Mouse (Mus musculus) effector memory CD4-positive, alpha-beta T cell, adult 5 months (primary cell): Measurements from ENCODE around the gene Ugt1a7c. TPM values are rescaled to one million over a fixed set of nuclear protein-coding genes. Genes with fewer than 3 reads are reported as not detected.

Source experiments
- polyA plus RNA-seq: library from polyadenylated mRNA; unstranded; fragments of 100-300 nt; shearing (Covaris generic); gene quantifications from one replicate; pipeline ENCODE4 v1.2.1, GENCODE M21; 2017

Ugt1a7c gene
- polyA plus RNA-seq = not detected

GRCm38 (mm10) chr1:88094941-88095492, at the start of gene Ugt1a7c:
TSS of gene Ugt1a7c (plus strand) at chr1:88095062.

GRCm38 (mm10) chr1:88055088-88055487, 39.8 kb upstream of the Ugt1a7c start, which contains the start of gene Ugt1a10:
TSS of gene Ugt1a10 (plus strand) at chr1:88055388.

GRCm38 (mm10) chr1:88070495-88070894, 24.4 kb upstream of the Ugt1a7c start, which contains the start of gene Ugt1a9:
TSS of gene Ugt1a9 (plus strand) at chr1:88070800.

GRCm38 (mm10) chr1:88087513-88087912, 7.3 kb upstream of the Ugt1a7c start, which contains the start of gene Ugt1a8:
TSS of gene Ugt1a8 (plus strand) at chr1:88087813.

GRCm38 (mm10) chr1:88103019-88103418, 8.2 kb downstream of the Ugt1a7c start, which contains the start of gene Ugt1a6b:
TSS of gene Ugt1a6b (plus strand) at chr1:88103252.

GRCm38 (mm10) chr1:88134457-88135011, 39.7 kb downstream of the Ugt1a7c start, which contains the start of gene Ugt1a6a:
TSS of gene Ugt1a6a (plus strand) at chr1:88134809.

GRCm38 (mm10) chr1:88165711-88166110, 70.8 kb downstream of the Ugt1a7c start, which contains the start of gene Ugt1a5:
TSS of gene Ugt1a5 (plus strand) at chr1:88166012.

GRCm38 (mm10) chr1:88200456-88200855, 105.6 kb downstream of the Ugt1a7c start, which contains the start of gene Ugt1a2:
TSS of gene Ugt1a2 (plus strand) at chr1:88200601.

GRCm38 (mm10) chr1:88205294-88205922, 110.5 kb downstream of the Ugt1a7c start, which contains the start of gene Dnajb3:
TSS of gene Dnajb3 (minus strand) at chr1:88205782.

GRCm38 (mm10) chr1:88211812-88212211, 117.0 kb downstream of the Ugt1a7c start, which contains the start of gene Ugt1a1:
TSS of gene Ugt1a1 (plus strand) at chr1:88211959.

GRCm38 (mm10) chr1:88226670-88227379, 132.0 kb downstream of the Ugt1a7c start, which contains the start of gene Mroh2a:
TSS of gene Mroh2a (plus strand) at chr1:88226986.

Other genes with a start within 250 kb of the Ugt1a7c start
- 108 TPM for gene Dgkd, start 241.8 kb upstream of the Ugt1a7c start, polyA plus RNA-seq
- gene Usp40, start 86.5 kb upstream of the Ugt1a7c start, polyA plus RNA-seq = 12.6 TPM
- not detected for gene Ugt1a10, start 39.7 kb upstream of the Ugt1a7c start, polyA plus RNA-seq
- not detected for gene Ugt1a9, start 24.3 kb upstream of the Ugt1a7c start, polyA plus RNA-seq
- gene Ugt1a8, start 7.2 kb upstream of the Ugt1a7c start, polyA plus RNA-seq = not detected
- not detected for gene Ugt1a6b, start 8.2 kb downstream of the Ugt1a7c start, polyA plus RNA-seq
- 0.52 TPM for gene Ugt1a6a, start 39.7 kb downstream of the Ugt1a7c start, polyA plus RNA-seq
- not detected for gene Ugt1a5, start 71.0 kb downstream of the Ugt1a7c start, polyA plus RNA-seq
- gene Ugt1a2, start 105.5 kb downstream of the Ugt1a7c start, polyA plus RNA-seq = not detected
- gene Dnajb3, start 110.7 kb downstream of the Ugt1a7c start, polyA plus RNA-seq = not detected
- not detected for gene Ugt1a1, start 116.9 kb downstream of the Ugt1a7c start, polyA plus RNA-seq
- gene Mroh2a, start 131.9 kb downstream of the Ugt1a7c start, polyA plus RNA-seq = 0.77 TPM
- gene Hjurp, start 182.6 kb downstream of the Ugt1a7c start, polyA plus RNA-seq = 89.4 TPM
- gene Trpm8, start 182.6 kb downstream of the Ugt1a7c start, polyA plus RNA-seq = not detected